Mouse (Mus musculus): ENCODE results near the gene Ctsl. TPM values are rescaled to one million over a fixed set of nuclear protein-coding genes. Genes with fewer than 3 reads are reported as not detected.

Gene Ctsl
- total RNA-seq (2014; rRNA removed; ENCODE audit: low replicate concordance) (125 and 153 TPM in 2 replicates), polyA plus RNA-seq (2015; fragmentation: Nextera tagmentation; extraction: Ambion mirVana) (227 and 232 TPM in 2 replicates)

DNA sequence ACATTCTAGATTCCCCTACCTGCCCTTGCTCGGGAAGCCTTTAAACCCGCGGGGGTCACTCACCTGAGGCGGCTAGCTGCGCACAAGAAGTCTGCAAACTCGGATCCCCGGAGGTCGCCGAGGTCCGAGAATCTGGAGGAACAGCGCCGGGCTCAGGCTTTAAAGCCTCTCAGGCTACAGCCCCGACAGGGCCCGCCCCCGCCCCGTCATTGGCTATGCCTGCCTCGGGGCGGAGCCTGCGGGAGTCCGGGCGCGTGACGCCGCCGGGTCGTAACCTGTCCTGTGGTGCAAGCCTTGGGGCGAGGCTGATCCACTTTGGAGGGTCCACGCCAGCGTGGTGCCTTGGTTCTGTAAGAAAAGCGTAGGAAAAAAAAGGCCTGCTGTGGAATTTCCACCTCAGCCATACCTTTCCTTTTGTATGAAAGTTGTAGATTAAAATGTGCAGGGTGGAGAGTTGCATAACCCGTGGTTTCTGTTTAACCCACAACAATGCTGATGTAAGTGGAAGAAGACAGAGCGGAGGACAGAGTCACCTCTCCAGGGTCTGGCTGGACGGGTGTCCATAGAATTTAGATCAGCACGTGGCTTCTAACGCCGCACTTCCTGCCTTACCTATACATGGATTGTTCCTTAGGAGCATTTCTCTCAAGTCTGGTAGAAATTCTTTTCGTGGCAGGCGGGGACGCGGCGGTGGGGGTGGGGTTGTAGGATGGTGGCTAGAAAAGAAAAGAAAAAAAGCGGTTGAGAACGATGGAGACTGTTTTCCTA lies at the start of gene Ctsl:
Gene Ctsl (minus strand): TSS at position 718 of the 768 bp plus-strand sequence.
- Histone ChIP-seq H3K9me3 (replicated peaks; ENCODE audit: control insufficient read depth, low read length) (no peaks in the 10 kb centered on the region), H3K27ac (ENCODE audit: low read depth) (peak within 1 kb of the TSS; percentile 69), H3K36me3 (replicated peaks; ENCODE audit: control insufficient read depth, insufficient read depth, low read length) (peaks cover 23% of the 10 kb centered on the region), H3K9ac (replicated peaks; ENCODE audit: low read depth, low read length) (peak within 1 kb of the TSS; percentile 75), H3K4me3 (ENCODE audit: low read depth, low read length) (peak within 1 kb of the TSS; percentile 75), H3K27me3 (ENCODE audit: control insufficient read depth, insufficient read depth, low read length) (no peaks in the 10 kb centered on the region), H3K4me1 (ENCODE audit: control insufficient read depth, insufficient read depth) (peaks cover 11% of the 10 kb centered on the region), H3K4me2 (ENCODE audit: low read depth, low read length) (peak within 1 kb of the TSS; percentile 79)
- under 1% methylated on average over 43 of the region's 43 CpGs for WGBS
- ATAC-seq (ENCODE audit: insufficient read depth, low read depth), result peak; percentile 100
- DNase-seq (ENCODE audit: low spot score), result peak; percentile 89
- peak; percentile 72; the same call in 1 of the 2 replicates for TF ChIP-seq EP300 (IDR thresholded peaks at IDR 0.05; ENCODE audit: low read depth)
- no peak for TF ChIP-seq CTCF (IDR thresholded peaks at IDR 0.05; ENCODE audit: low read depth)

GRCm38 (mm10) chr13:64416955-64417601 lies 46.4 kb upstream of the Ctsl start:
- WGBS, result 44% methylated on average over 5 of the region's 5 CpGs
- Histone ChIP-seq H3K27me3 (ENCODE audit: control insufficient read depth, insufficient read depth, low read length) (no peaks in the 10 kb centered on the region), H3K9me3 (replicated peaks; ENCODE audit: control insufficient read depth, low read length) (no peaks in the 10 kb centered on the region), H3K4me2 (ENCODE audit: low read depth, low read length) (no peak overlapping the region), H3K27ac (ENCODE audit: low read depth) (no peak overlapping the region), H3K36me3 (replicated peaks; ENCODE audit: control insufficient read depth, insufficient read depth, low read length) (no peaks in the 10 kb centered on the region), H3K4me1 (ENCODE audit: control insufficient read depth, insufficient read depth) (peaks cover 6% of the 10 kb centered on the region; the same call in 1 of the 2 replicates), H3K9ac (replicated peaks; ENCODE audit: low read depth, low read length) (no peak overlapping the region), H3K4me3 (ENCODE audit: low read depth, low read length) (no peak overlapping the region)
- peak; percentile 75 for ATAC-seq (ENCODE audit: insufficient read depth, low read depth)
- DNase-seq (ENCODE audit: low spot score), result no peak
- TF ChIP-seq EP300 (IDR thresholded peaks at IDR 0.05; ENCODE audit: low read depth) (no peak), CTCF (IDR thresholded peaks at IDR 0.05; ENCODE audit: low read depth) (no peak)

GRCm38 (mm10) chr13:64415659-64416058 lies 45.0 kb upstream of the Ctsl start:
- Histone ChIP-seq H3K9ac (replicated peaks; ENCODE audit: low read depth, low read length) (no peak overlapping the region), H3K27ac (ENCODE audit: low read depth) (no peak overlapping the region), H3K4me3 (ENCODE audit: low read depth, low read length) (no peak overlapping the region), H3K36me3 (replicated peaks; ENCODE audit: control insufficient read depth, insufficient read depth, low read length) (no peaks in the 10 kb centered on the region), H3K4me2 (ENCODE audit: low read depth, low read length) (no peak overlapping the region), H3K4me1 (ENCODE audit: control insufficient read depth, insufficient read depth) (no peaks in the 10 kb centered on the region), H3K27me3 (ENCODE audit: control insufficient read depth, insufficient read depth, low read length) (no peaks in the 10 kb centered on the region), H3K9me3 (replicated peaks; ENCODE audit: control insufficient read depth, low read length) (no peaks in the 10 kb centered on the region)
- DNase-seq (ENCODE audit: low spot score) (no peak), ATAC-seq (ENCODE audit: insufficient read depth, low read depth) (no peak)
- no peak for TF ChIP-seq CTCF (IDR thresholded peaks at IDR 0.05; ENCODE audit: low read depth)
- TF ChIP-seq EP300 (IDR thresholded peaks at IDR 0.05; ENCODE audit: low read depth), result no peak
- 73% methylated on average over 2 of the region's 2 CpGs for whole genome bisulfite sequencing

DNA sequence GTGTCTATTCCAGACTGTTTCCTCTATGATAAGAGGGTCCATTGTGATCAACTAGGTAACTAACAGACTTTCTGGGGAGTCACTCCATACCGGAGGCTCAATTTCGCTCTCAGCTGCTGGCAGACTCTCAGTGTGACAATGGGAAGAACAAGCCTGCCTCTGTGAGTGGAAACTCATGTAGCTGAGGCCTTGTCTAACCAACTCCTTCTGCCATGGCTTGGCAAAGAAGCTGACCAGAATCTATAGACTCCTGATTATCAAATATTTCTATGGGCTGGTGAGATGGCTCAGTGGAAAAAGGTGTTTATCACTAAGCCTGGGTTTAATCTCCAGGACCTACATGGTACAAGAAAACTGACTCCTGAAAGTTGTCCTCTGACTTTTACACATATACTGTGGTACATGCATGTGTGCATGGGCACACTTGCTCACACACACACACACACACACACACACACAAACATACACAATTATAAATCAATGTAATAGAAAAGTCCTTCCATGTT lies 42.1 kb upstream of the Ctsl start:
- no peak overlapping the region for H3K27ac ChIP-seq (ENCODE audit: low read depth)
- DNase-seq (ENCODE audit: low spot score), result no peak
- ATAC-seq (ENCODE audit: insufficient read depth, low read depth), result no peak

GRCm38 (mm10) chr13:64411282-64411681 lies 40.6 kb upstream of the Ctsl start:
- Histone ChIP-seq H3K9ac (replicated peaks; ENCODE audit: low read depth, low read length) (no peak overlapping the region), H3K4me3 (ENCODE audit: low read depth, low read length) (no peak overlapping the region), H3K4me2 (ENCODE audit: low read depth, low read length) (no peak overlapping the region; the same call in 1 of the 2 replicates), H3K27ac (ENCODE audit: low read depth) (peak overlapping the region; percentile 47; the same call in 1 of the 2 replicates), H3K27me3 (ENCODE audit: control insufficient read depth, insufficient read depth, low read length) (no peaks in the 10 kb centered on the region), H3K9me3 (replicated peaks; ENCODE audit: control insufficient read depth, low read length) (no peaks in the 10 kb centered on the region), H3K4me1 (ENCODE audit: control insufficient read depth, insufficient read depth) (no peaks in the 10 kb centered on the region), H3K36me3 (replicated peaks; ENCODE audit: control insufficient read depth, insufficient read depth, low read length) (no peaks in the 10 kb centered on the region)
- DNase-seq (ENCODE audit: low spot score) (no peak), ATAC-seq (ENCODE audit: insufficient read depth, low read depth) (no peak)
- TF ChIP-seq EP300 (IDR thresholded peaks at IDR 0.05; ENCODE audit: low read depth), result no peak
- TF ChIP-seq CTCF (IDR thresholded peaks at IDR 0.05; ENCODE audit: low read depth), result no peak
- 45% methylated on average over 2 of the region's 2 CpGs for WGBS

More for the DNA sequence above, 42.1 kb upstream of the Ctsl start:
- Histone ChIP-seq H3K4me3 (ENCODE audit: low read depth, low read length) (no peak overlapping the region), H3K9ac (replicated peaks; ENCODE audit: low read depth, low read length) (no peak overlapping the region), H3K36me3 (replicated peaks; ENCODE audit: control insufficient read depth, insufficient read depth, low read length) (no peaks in the 10 kb centered on the region), H3K27me3 (ENCODE audit: control insufficient read depth, insufficient read depth, low read length) (no peaks in the 10 kb centered on the region), H3K4me2 (ENCODE audit: low read depth, low read length) (no peak overlapping the region), H3K9me3 (replicated peaks; ENCODE audit: control insufficient read depth, low read length) (no peaks in the 10 kb centered on the region), H3K4me1 (ENCODE audit: control insufficient read depth, insufficient read depth) (no peaks in the 10 kb centered on the region)
- no peak for TF ChIP-seq EP300 (IDR thresholded peaks at IDR 0.05; ENCODE audit: low read depth)
- 65% methylated on average over 2 of the region's 2 CpGs for WGBS

Measured in heart, postnatal 0 days (tissue).